Mouse (Mus musculus): ENCODE results near the gene B3gntl1. TPM values are rescaled to one million over a fixed set of nuclear protein-coding genes. Genes with fewer than 3 reads are reported as not detected.

B3gntl1 gene
- polyA plus RNA-seq, 1 experiment from 2014 or later, result 5.8 TPM

GRCm38 (mm10) chr11:121615961-121616485 lies 56.9 kb downstream of the B3gntl1 start:
- peaks cover 78% of the 10 kb centered on the region for H3K36me3 ChIP-seq (replicated peaks; ENCODE audit: control insufficient read depth, insufficient read depth)
- DNase-seq (ENCODE audit: low spot score) (no peak), ATAC-seq (ENCODE audit: low FRiP score) (no peak)
- H3K4me2 ChIP-seq (replicated peaks), result no peak overlapping the region
- no peak overlapping the region for H3K4me3 ChIP-seq (replicated peaks; ENCODE audit: low read length)
- no peak overlapping the region for H3K9ac ChIP-seq
- H3K9me3 ChIP-seq (ENCODE audit: control insufficient read depth, low read length), result no peaks in the 10 kb centered on the region
- H3K27ac ChIP-seq, result no peak overlapping the region
- no peaks in the 10 kb centered on the region for H3K27me3 ChIP-seq (ENCODE audit: control insufficient read depth, insufficient read depth, low read length)
- WGBS, result 93% methylated on average over 3 of the region's 3 CpGs
- no peaks in the 10 kb centered on the region for H3K4me1 ChIP-seq (replicated peaks; ENCODE audit: control insufficient read depth, insufficient read depth, low read length)

- no peak for DNase-seq (ENCODE audit: low spot score)
- Histone ChIP-seq H3K4me1 (replicated peaks; ENCODE audit: control insufficient read depth, insufficient read depth, low read length) (no peaks in the 10 kb centered on the region), H3K27me3 (ENCODE audit: control insufficient read depth, insufficient read depth, low read length) (no peaks in the 10 kb centered on the region), H3K9ac (no peak overlapping the region), H3K36me3 (replicated peaks; ENCODE audit: control insufficient read depth, insufficient read depth) (peaks cover 72% of the 10 kb centered on the region), H3K9me3 (ENCODE audit: control insufficient read depth, low read length) (no peaks in the 10 kb centered on the region), H3K4me3 (replicated peaks; ENCODE audit: low read length) (no peak overlapping the region), H3K4me2 (replicated peaks) (no peak overlapping the region), H3K27ac (no peak overlapping the region)
- ATAC-seq (ENCODE audit: low FRiP score), result no peak
These were observed 62.0 kb downstream of the B3gntl1 start for GRCm38 (mm10) chr11:121610976-121611375.

- WGBS, result 98% methylated on average over 6 of the region's 6 CpGs
- Histone ChIP-seq H3K4me2 (replicated peaks) (no peak overlapping the region), H3K27me3 (ENCODE audit: control insufficient read depth, insufficient read depth, low read length) (no peaks in the 10 kb centered on the region), H3K9me3 (ENCODE audit: control insufficient read depth, low read length) (no peaks in the 10 kb centered on the region), H3K9ac (no peak overlapping the region), H3K4me3 (replicated peaks; ENCODE audit: low read length) (no peak overlapping the region), H3K36me3 (replicated peaks; ENCODE audit: control insufficient read depth, insufficient read depth) (peaks cover 88% of the 10 kb centered on the region), H3K4me1 (replicated peaks; ENCODE audit: control insufficient read depth, insufficient read depth, low read length) (no peaks in the 10 kb centered on the region), H3K27ac (no peak overlapping the region)
- DNase-seq (ENCODE audit: low spot score) (no peak), ATAC-seq (ENCODE audit: low FRiP score) (no peak)
These were observed 67.3 kb downstream of the B3gntl1 start for GRCm38 (mm10) chr11:121605604-121606003.

- DNase-seq (ENCODE audit: low spot score) (no peak), ATAC-seq (ENCODE audit: low FRiP score) (no peak)
- H3K4me1 ChIP-seq (replicated peaks; ENCODE audit: control insufficient read depth, insufficient read depth, low read length), result no peaks in the 10 kb centered on the region
- no peak overlapping the region for H3K9ac ChIP-seq
- H3K27me3 ChIP-seq (ENCODE audit: control insufficient read depth, insufficient read depth, low read length), result no peaks in the 10 kb centered on the region
- H3K4me3 ChIP-seq (replicated peaks; ENCODE audit: low read length), result no peak overlapping the region
- no peaks in the 10 kb centered on the region for H3K9me3 ChIP-seq (ENCODE audit: control insufficient read depth, low read length)
- peaks cover 87% of the 10 kb centered on the region for H3K36me3 ChIP-seq (replicated peaks; ENCODE audit: control insufficient read depth, insufficient read depth)
- no peak overlapping the region for H3K27ac ChIP-seq
- WGBS, result 90% methylated on average over 3 of the region's 3 CpGs
- H3K4me2 ChIP-seq (replicated peaks), result no peak overlapping the region
These were observed 71.5 kb downstream of the B3gntl1 start for GRCm38 (mm10) chr11:121601422-121601821.

GRCm38 (mm10) chr11:121597254-121597653 lies 75.7 kb downstream of the B3gntl1 start:
- WGBS, result 86% methylated on average over 6 of the region's 6 CpGs
- Histone ChIP-seq H3K27me3 (ENCODE audit: control insufficient read depth, insufficient read depth, low read length) (no peaks in the 10 kb centered on the region), H3K4me1 (replicated peaks; ENCODE audit: control insufficient read depth, insufficient read depth, low read length) (no peaks in the 10 kb centered on the region), H3K4me2 (replicated peaks) (no peak overlapping the region), H3K4me3 (replicated peaks; ENCODE audit: low read length) (no peak overlapping the region), H3K9me3 (ENCODE audit: control insufficient read depth, low read length) (no peaks in the 10 kb centered on the region), H3K27ac (no peak overlapping the region), H3K9ac (no peak overlapping the region), H3K36me3 (replicated peaks; ENCODE audit: control insufficient read depth, insufficient read depth) (peaks cover 85% of the 10 kb centered on the region)
- ATAC-seq (ENCODE audit: low FRiP score) (no peak), DNase-seq (ENCODE audit: low spot score) (no peak)

- Histone ChIP-seq H3K9me3 (ENCODE audit: control insufficient read depth, low read length) (no peaks in the 10 kb centered on the region), H3K27me3 (ENCODE audit: control insufficient read depth, insufficient read depth, low read length) (no peaks in the 10 kb centered on the region), H3K4me2 (replicated peaks) (no peak overlapping the region), H3K9ac (no peak overlapping the region), H3K27ac (no peak overlapping the region), H3K36me3 (replicated peaks; ENCODE audit: control insufficient read depth, insufficient read depth) (peaks cover 37% of the 10 kb centered on the region), H3K4me3 (replicated peaks; ENCODE audit: low read length) (no peak overlapping the region), H3K4me1 (replicated peaks; ENCODE audit: control insufficient read depth, insufficient read depth, low read length) (no peaks in the 10 kb centered on the region)
- DNase-seq (ENCODE audit: low spot score) (no peak), ATAC-seq (ENCODE audit: low FRiP score) (no peak)
These were observed 91.1 kb downstream of the B3gntl1 start for GRCm38 (mm10) chr11:121581856-121582255.

Other genes with a start within 250 kb of the B3gntl1 start
- 4.8 and 5.5 TPM in 2 replicates for gene Fn3k, start 238.2 kb downstream of the B3gntl1 start, polyA plus RNA-seq (2014; fragmentation: Nextera tagmentation; extraction: Ambion mirVana)
- gene Tbcd, start 221.2 kb downstream of the B3gntl1 start, polyA plus RNA-seq (2014; fragmentation: Nextera tagmentation; extraction: Ambion mirVana), result 55.7 and 57.7 TPM in 2 replicates
- 0.19 and 0.21 TPM in 2 replicates for gene Zfp750, start 153.8 kb downstream of the B3gntl1 start, polyA plus RNA-seq (2014; fragmentation: Nextera tagmentation; extraction: Ambion mirVana)
- gene Metrnl, start 28.4 kb upstream of the B3gntl1 start, polyA plus RNA-seq (2014; fragmentation: Nextera tagmentation; extraction: Ambion mirVana), result 18.9 and 23.9 TPM in 2 replicates
- gene Ptchd3, start 157.1 kb upstream of the B3gntl1 start, polyA plus RNA-seq (2014; fragmentation: Nextera tagmentation; extraction: Ambion mirVana), result not detected in 2 replicates

All from hindbrain, embryonic 14.5 days (tissue).